Mouse (Mus musculus) spleen, postnatal 14 days (tissue): ENCODE results near the gene Rfx2.

Experiments used
- DNase-seq, 2 experiments: peaks; one replicate each; pipeline ENCODE4 v3.0.0; 2021 to 2022; ENCODE audit warnings: low spot score in 2 of 2

The Rfx2 gene

GRCm38 (mm10) chr17:56830411-56831110 lies at the start of gene Rfx2:
Gene Rfx2 (minus strand): TSS chr17:56831013.
- DNase-seq, result no peak

DNA sequence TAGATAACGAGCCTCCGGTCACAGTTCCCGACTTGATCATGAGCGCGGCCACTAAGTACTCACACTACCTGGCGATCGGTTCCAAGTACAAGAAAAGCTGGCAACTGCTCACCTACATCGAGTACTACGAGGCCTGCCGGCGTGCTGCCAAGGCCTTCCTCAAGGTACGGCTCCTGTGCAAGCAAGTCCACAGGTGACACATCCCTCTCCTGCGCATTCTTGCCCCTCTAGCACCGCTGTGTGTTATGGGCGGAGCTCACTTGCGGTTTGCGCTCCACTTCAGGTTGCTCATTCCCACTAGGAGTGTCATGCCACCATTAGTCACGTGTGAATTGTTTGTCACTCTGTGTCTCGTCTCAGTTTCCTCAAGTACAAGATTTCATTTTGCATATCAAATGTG lies 46.6 kb upstream of the Rfx2 start:
- no peak for DNase-seq

DNA sequence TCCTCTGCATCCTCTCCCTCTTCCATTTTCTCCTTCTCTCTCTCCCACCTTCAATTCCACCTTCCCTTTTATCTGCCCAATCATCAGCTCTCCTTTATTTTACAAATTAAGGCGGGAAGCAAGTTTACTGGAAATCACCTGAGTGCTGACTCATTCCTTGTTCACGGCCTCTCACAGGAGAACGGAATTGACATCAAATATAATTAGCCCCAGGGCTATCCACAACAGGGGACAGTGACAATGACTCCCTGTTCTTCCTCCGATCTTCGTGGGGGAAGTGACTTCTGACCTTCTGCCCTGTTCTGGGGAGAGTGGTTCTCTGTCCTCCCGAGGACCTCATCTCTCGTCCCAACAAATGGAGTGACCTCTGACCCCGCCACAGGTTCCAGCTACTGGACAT lies 46.2 kb upstream of the Rfx2 start:
- DNase-seq, result no peak

DNA sequence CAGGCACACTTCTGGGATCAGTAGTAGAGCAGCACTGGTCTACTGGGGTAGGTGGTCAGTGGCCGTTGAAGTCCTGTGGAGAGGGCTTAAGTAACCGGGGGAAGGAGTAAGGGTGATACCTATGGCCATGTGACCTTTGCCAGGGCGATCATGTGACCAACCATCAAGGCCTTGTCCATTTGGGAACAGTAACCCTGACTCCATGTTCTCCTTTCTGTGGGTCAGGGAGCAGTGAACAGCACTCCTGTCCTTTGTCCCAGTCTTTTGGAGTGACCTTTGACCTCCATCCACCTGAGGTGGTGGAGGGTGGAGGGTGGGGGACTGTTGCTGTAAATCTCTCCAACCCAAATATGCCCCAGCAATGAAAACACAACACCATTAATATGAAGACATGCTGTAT lies 45.7 kb upstream of the Rfx2 start:
- DNase-seq, result no peak

DNA sequence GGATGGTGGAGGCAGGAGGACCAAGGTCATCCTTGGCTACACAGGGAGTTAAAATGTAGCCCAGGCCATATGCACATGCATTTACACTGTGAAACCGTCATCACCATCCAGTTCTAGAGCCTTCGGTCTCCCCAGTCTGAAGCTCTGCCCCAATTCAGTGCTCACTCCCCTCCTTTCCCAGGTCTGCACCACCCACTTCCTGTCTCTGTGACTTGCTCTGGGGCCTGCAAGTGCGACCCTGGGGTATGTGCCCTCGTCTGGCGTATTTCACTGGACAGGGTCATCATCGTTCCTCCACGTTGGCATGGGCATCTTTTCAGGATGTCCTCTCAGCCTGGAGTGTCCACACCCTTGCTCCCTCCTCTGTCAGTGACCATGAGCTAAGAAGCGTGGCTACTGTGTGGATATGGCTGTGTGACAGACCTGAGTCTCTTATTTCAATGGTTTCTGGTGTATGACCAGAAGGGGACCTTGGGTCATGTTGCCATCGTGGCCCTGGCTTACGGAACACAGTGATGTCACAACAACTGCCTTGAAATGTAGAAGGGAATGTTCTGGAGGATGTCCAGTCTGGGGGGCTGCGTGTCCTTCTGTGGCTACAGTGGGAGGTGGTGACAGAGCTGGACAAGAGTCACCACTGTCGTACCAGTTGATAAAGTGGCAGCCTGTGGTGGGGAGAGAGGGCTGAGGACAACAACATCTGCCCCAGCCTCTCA lies 44.3 kb upstream of the Rfx2 start, which contains the start of gene 1700061G19Rik:
Gene 1700061G19Rik (plus strand): TSS at position 542 of the 716 bp plus-strand sequence.
- no peak for DNase-seq

DNA sequence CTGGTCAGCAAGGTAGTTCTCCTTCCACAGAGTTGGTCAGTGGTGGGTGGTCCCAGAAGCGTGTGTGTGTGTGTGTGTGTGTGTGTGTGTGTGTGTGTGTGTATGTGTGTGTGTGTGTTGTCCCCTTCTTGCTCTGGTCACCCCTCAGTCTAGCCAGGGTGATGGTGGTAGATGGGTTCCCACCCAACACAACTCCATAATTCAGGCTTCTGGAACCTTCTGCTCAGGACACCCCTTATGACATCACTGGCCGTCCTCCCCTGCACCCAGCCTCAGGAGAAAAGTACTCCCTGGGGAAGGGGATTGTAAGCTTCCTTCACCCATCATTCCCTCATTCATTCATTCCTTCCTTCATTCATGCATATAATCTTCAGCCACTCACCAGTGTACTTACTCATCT lies 43.4 kb upstream of the Rfx2 start, which contains the start of gene Acsbg2:
Gene Acsbg2 (minus strand): TSS at position 211 of the 400 bp plus-strand sequence.
- DNase-seq, result no peak

DNA sequence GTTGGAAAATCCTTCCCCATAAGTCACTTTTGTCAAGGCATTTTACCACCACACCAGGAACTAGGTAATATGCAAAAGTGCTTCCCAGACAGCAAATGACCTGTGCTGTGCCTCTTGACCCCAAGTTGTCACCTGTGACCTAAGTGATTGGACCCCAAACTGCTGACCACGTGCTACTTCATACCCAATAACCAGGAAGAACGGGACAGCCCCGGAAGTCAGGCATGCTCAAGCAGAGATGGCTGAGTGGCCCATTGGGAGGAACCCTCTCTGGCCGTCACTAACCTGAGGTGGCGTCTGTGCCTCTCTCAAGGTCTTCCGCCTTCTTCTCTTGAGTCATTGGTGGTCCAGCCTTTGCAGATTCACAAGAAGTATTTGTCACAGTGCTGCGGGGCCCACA lies 41.7 kb upstream of the Rfx2 start:
- no peak for DNase-seq

DNA sequence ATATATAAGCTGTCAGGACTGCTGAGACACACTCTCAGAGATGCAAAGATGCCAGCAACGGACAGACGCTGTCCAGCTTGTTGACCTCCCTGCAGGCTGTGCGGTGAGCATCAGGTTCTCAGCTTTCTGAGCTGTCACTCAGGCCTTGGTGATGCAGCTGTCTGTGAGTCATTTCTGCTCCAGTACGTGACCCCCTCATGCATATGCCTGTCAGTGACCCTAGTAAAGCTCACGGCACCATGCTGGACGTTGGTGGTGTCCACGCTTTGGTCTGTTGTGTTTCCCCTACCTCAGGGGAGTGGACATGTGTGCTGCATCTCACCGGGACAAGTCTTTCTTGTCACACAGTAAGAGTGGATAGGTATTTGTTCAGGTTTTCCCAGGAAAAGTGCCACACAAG lies 41.0 kb upstream of the Rfx2 start:
- DNase-seq, result no peak

GRCm38 (mm10) chr17:56870287-56870953 lies 39.6 kb upstream of the Rfx2 start:
- DNase-seq, result no peak

- DNase-seq, result no peak
Measured at GRCm38 (mm10) chr17:56869481-56869977, 38.7 kb upstream of the Rfx2 start.

GRCm38 (mm10) chr17:56866071-56866470 lies 35.3 kb upstream of the Rfx2 start:
- no peak for DNase-seq

- DNase-seq, result no peak
Measured at GRCm38 (mm10) chr17:56861197-56861596, 30.4 kb upstream of the Rfx2 start.

DNA sequence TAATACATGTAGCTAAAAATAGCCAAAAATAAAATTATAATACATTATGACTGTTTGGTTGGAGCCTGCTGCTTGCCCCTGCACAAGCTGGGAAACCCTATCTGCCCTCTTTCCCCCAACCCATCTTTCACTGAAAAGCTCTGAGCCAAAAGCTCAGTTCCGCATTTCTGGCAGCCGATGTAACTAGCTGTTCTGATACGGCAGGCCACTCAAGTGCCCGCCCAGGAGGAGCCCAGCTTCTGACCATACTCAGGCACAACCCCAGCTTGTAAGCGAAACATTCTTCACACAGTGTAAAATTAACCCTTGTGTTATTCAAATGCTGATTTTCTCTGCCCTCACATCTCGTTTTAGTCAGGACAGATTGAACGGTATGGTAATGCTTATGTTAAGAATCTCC lies 28.1 kb upstream of the Rfx2 start:
- DNase-seq, result no peak

GRCm38 (mm10) chr17:56858216-56858615 lies 27.4 kb upstream of the Rfx2 start:
- peak; percentile 51 to 70 for DNase-seq

GRCm38 (mm10) chr17:56855421-56855820 lies 24.6 kb upstream of the Rfx2 start:
- no peak for DNase-seq

- DNase-seq, result no peak
Measured at GRCm38 (mm10) chr17:56851167-56851566, 20.4 kb upstream of the Rfx2 start.

DNA sequence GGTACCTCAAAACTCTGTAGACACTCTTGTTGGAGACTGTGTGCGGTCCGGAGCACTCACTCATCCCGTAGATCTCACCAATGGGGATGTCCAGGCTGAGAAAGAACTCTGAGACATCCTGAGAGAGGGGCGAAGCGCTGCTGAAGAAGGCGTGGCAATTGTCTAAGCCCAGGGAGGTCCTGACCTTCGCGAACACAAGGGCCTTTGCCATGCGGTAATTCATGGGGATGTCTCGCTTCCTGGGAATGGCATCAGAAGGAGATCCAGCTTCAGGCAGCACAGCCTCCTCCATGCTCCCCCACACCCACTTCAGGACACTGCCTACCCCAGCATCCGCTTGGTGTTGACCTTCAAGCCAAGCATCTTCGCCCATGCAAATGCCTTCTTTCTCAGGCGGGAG lies 18.9 kb upstream of the Rfx2 start:
- no peak for DNase-seq

DNA sequence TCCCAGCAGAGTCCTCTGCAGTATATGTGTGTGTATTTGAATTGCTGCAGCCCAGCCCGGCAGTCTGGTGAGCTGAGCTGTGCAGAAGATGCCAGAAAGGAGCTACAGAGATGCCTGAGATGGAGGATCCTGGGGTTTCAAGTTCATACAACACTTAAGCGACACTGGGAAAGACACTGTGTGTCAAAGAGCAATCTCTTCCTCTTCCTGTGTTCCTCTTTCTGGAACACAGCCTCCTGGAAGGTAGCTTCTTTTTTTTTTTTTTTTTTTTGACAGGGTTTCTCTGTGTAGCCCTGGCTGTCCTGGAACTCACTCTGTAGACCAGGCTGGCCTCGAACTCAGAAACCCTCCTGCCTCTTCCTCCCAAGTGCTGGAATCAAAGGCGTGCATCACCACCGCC lies 18.0 kb upstream of the Rfx2 start:
- no peak for DNase-seq

DNA sequence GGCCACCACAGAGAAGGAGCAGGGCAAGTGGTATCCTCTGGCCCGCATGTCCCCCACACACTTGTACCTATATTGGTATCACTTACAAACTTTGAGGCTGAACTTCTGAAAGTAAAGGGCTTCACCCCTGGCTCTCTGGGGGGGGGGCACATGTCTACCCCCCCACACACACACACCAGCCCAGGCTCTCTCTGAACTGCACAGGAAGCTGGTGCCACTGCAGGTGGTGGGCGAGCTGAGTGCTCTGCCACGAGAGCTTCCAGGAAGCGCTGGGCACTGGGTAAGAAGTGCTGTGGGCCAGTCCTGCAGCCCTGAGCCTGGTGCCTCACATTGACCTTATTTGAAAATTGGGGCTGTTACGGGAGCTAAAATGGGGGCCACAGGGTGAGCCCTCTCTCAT lies 12.9 kb upstream of the Rfx2 start:
- DNase-seq, result no peak

GRCm38 (mm10) chr17:56842173-56842572 lies 11.4 kb upstream of the Rfx2 start:
- no peak for DNase-seq

DNA sequence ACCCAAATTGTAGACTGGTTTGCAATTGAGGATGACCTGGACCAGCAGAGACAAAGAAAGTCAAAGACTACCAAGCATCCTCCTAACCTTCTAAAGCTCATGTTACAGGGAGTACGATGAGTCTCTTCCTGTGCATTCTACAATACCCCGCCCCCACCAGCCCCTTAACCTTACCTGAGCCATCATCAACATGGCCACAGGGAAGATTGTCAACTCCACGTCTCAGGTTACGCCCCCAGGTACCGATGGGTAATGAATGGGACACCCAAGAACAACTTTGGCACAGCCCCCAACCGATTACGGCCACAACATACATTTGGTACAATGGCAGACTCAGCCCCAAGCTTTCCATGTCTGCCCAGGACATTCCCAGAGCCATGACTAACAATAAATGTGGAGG lies 9.7 kb upstream of the Rfx2 start:
- no peak for DNase-seq

DNA sequence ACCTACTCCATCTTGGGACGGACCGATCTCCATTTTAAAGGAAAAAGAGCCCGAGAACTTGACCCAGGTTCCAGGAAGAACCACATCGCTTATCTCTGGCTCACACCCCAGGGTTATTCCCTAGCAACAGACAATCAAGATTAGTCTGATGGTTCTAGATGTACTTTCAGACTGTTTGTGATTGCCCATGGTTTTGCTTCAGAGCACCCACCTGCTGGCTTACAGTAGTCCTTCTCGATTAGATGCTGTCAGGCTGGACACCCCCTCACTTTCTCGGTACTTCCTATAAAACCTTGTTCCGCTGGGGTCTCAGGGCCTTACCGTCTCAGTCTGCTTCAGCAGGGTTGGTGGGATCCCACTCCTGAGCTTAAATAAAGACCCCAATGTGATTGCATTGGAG lies 5.5 kb upstream of the Rfx2 start:
- DNase-seq, result no peak

DNA sequence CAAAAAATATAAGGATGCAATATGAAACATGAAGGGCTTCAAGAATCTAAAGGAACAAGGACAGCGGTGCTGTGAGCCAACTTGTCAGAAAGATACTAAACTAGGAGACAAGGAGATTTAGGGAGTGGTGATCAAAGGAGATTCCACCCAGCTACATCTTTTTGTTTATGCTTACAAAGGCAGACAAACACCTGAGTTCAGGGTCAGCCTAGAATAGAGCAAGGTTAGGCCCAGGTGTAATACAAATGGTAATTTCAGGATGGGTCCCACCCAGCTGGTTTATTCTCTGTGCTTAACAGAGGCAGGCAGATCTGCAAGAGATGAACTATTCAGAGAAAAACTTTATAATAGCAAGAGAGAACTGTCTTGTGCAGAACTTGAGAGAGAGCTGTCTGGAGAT lies 2.6 kb upstream of the Rfx2 start:
- no peak for DNase-seq
